Mouse (Mus musculus): ENCODE data around the gene Unc119b. TPM values are rescaled to one million over a fixed set of nuclear protein-coding genes. Genes with fewer than 3 reads are reported as not detected.
"Not testable (repeated sequence)": the region's sequence is repeated elsewhere in the genome, so short reads cannot be mapped to it uniquely, and the experiment has no call there.

The Unc119b gene
- polyA plus RNA-seq, 1 experiment from 2014 or later: 44.8 TPM

DNA sequence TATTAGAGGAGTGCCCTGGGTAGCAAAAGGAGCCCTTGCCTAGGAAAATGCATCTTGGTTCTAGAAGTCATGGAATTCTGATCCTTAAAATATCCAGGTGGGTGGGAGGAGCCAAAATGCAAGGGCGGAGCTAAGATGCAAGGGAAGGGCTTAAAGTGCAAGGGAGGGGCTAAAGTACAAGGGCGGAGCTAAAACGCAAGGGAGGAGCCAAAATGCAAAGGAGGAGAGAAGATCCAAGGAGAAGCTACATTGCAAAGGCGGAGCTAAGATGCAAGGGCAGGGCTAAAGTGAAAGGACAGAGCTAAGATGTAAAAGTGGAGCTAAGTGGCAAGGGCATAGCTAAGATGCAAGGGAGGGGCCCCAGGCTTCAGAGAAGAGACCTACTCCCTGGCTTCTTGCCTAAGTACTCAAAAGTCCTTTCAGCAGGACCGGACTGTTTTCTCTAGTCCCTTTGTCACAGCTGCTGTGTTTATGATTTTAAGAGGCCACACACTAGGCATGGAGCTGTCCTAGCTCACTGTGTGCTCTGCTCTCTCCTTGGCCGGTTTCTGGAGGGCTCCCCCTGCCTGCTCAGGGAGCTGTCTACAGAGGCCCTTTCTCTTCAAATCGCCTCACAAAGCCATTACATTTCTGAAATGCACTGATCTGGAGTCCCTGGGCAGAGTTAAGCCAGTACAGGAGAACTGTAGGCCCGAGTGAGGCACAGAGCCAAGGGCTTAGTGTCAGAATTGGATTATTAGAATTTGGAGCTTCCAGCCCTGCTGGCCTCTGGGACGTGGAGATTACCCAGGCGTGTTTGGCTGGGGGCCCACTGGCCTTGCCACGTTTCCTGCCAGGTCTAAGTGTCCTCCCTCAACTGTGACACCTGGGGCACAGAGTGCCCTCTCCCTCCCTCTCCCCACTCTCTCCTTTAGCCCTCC is 31.4 kb upstream of the Unc119b start:
- ATAC-seq: 0 out of 2 replicates have a peak, but pooled peaks have one; percentile 10
- Histone ChIP-seq H3K27ac (no peak overlapping the region; the same call in 1 of the 2 replicates), H3K4me3 (no peak overlapping the region), H3K9ac (no peak overlapping the region), H3K36me3 (ENCODE audit: poor library complexity, severe bottlenecking) (no peaks in the 10 kb centered on the region), H3K4me2 (no peak overlapping the region), H3K9me3 (replicated peaks) (no peaks in the 10 kb centered on the region), H3K4me1 (no peaks in the 10 kb centered on the region), H3K27me3 (no peaks in the 10 kb centered on the region)
- WGBS: 47% methylated on average over 11 of the region's 11 CpGs

GRCm38 (mm10) chr5:115165351-115165750 is 30.6 kb upstream of the Unc119b start:
- Histone ChIP-seq H3K9ac (no peak overlapping the region), H3K27ac (no peak overlapping the region), H3K4me3 (no peak overlapping the region), H3K9me3 (replicated peaks) (no peaks in the 10 kb centered on the region), H3K4me2 (no peak overlapping the region), H3K4me1 (no peaks in the 10 kb centered on the region), H3K36me3 (ENCODE audit: poor library complexity, severe bottlenecking) (no peaks in the 10 kb centered on the region), H3K27me3 (no peaks in the 10 kb centered on the region)
- no peak for ATAC-seq
- WGBS: 54% methylated on average over 9 of the region's 9 CpGs

- not testable (repeated sequence) for H3K27ac ChIP-seq; H3K4me1 ChIP-seq; H3K4me2 ChIP-seq; ATAC-seq; H3K36me3 ChIP-seq (ENCODE audit: poor library complexity, severe bottlenecking); H3K4me3 ChIP-seq; H3K9me3 ChIP-seq (replicated peaks); H3K27me3 ChIP-seq; H3K9ac ChIP-seq
- WGBS: 79% methylated on average over 4 of the region's 4 CpGs
Observed at GRCm38 (mm10) chr5:115164446-115164845, 29.7 kb upstream of the Unc119b start.

DNA sequence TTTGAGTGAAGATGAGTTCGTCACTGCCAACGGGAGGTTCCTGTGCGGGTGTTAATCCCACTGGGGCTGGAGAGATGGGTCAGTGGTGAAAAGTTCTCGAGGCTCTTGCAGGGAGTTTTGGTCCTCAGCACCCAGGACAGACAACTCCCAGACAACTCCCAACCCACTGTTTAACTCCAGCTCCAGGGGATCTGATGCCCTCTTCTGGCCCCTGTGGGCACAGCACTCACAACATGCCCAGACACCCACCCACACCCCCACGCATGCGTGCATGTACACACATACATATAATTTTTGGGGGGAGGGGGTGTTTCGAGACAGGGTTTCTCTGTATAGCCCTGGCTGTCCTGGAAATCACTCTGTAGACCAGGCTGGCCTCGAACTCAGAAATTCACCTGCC is 28.8 kb upstream of the Unc119b start:
- H3K27ac ChIP-seq: no peak overlapping the region
- H3K4me1 ChIP-seq: peaks cover 7% of the 10 kb centered on the region
- WGBS: 37% methylated on average over 8 of the region's 8 CpGs
- ATAC-seq: no peak
- no peaks in the 10 kb centered on the region for H3K36me3 ChIP-seq (ENCODE audit: poor library complexity, severe bottlenecking)
- H3K9ac ChIP-seq: no peak overlapping the region
- no peak overlapping the region for H3K4me2 ChIP-seq
- H3K9me3 ChIP-seq (replicated peaks): no peaks in the 10 kb centered on the region
- no peaks in the 10 kb centered on the region for H3K27me3 ChIP-seq
- H3K4me3 ChIP-seq: no peak overlapping the region

GRCm38 (mm10) chr5:115161940-115162279 is 27.1 kb upstream of the Unc119b start:
- H3K9ac ChIP-seq; H3K27ac ChIP-seq; H3K27me3 ChIP-seq; H3K4me3 ChIP-seq; H3K4me2 ChIP-seq; H3K36me3 ChIP-seq (ENCODE audit: poor library complexity, severe bottlenecking); H3K9me3 ChIP-seq (replicated peaks); ATAC-seq: not testable (repeated sequence)
- WGBS: 100% methylated on average over 1 of the region's 1 CpGs
- H3K4me1 ChIP-seq: peaks cover 13% of the 10 kb centered on the region

- H3K4me1 ChIP-seq: peaks cover 19% of the 10 kb centered on the region
- H3K27me3 ChIP-seq: no peaks in the 10 kb centered on the region
- H3K9me3 ChIP-seq (replicated peaks): no peaks in the 10 kb centered on the region
- no peaks in the 10 kb centered on the region for H3K36me3 ChIP-seq (ENCODE audit: poor library complexity, severe bottlenecking)
- H3K4me3 ChIP-seq: no peak overlapping the region
- ATAC-seq: no peak
- H3K27ac ChIP-seq: no peak overlapping the region
- H3K4me2 ChIP-seq: no peak overlapping the region
- H3K9ac ChIP-seq: no peak overlapping the region
- WGBS: 52% methylated on average over 13 of the region's 13 CpGs
Observed at GRCm38 (mm10) chr5:115161064-115161939, 26.5 kb upstream of the Unc119b start.

DNA sequence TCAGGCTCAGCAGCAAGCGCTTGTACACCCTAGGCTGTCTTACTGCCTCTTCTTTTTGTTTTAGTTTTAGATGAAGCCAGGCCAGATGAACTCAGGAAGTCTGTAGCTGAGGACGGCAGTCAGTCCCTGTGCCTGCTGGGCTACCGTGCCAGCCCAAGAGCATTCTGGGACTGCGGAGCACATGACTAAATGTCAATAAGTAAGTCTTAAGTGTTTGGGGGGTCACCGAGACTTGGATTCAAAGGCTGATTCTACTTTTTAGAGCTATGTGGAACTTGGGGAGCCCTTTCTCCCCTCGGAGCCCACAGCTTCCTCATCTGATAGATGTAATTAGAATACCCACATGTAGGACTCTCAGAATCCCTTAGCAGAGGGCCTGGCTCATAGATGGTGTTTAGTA is 25.9 kb upstream of the Unc119b start:
- Histone ChIP-seq H3K27ac (no peak overlapping the region), H3K4me3 (no peak overlapping the region), H3K9ac (no peak overlapping the region), H3K4me1 (peaks cover 25% of the 10 kb centered on the region), H3K36me3 (ENCODE audit: poor library complexity, severe bottlenecking) (no peaks in the 10 kb centered on the region), H3K27me3 (no peaks in the 10 kb centered on the region), H3K4me2 (no peak overlapping the region), H3K9me3 (replicated peaks) (no peaks in the 10 kb centered on the region)
- no peak for ATAC-seq
- 85% methylated on average over 6 of the region's 6 CpGs for WGBS

- 24% methylated on average over 12 of the region's 12 CpGs for WGBS
- no peak for ATAC-seq
- peak overlapping the region; percentile 97 for H3K27ac ChIP-seq
- peak overlapping the region; percentile 96 for H3K9ac ChIP-seq
- H3K9me3 ChIP-seq (replicated peaks): no peaks in the 10 kb centered on the region
- no peaks in the 10 kb centered on the region for H3K27me3 ChIP-seq
- peaks cover 40% of the 10 kb centered on the region for H3K4me1 ChIP-seq
- peak overlapping the region; percentile 94 for H3K4me2 ChIP-seq
- peak overlapping the region; percentile 95 for H3K4me3 ChIP-seq
- H3K36me3 ChIP-seq (ENCODE audit: poor library complexity, severe bottlenecking): no peaks in the 10 kb centered on the region
Observed at GRCm38 (mm10) chr5:115159165-115159564, 24.4 kb upstream of the Unc119b start.

DNA sequence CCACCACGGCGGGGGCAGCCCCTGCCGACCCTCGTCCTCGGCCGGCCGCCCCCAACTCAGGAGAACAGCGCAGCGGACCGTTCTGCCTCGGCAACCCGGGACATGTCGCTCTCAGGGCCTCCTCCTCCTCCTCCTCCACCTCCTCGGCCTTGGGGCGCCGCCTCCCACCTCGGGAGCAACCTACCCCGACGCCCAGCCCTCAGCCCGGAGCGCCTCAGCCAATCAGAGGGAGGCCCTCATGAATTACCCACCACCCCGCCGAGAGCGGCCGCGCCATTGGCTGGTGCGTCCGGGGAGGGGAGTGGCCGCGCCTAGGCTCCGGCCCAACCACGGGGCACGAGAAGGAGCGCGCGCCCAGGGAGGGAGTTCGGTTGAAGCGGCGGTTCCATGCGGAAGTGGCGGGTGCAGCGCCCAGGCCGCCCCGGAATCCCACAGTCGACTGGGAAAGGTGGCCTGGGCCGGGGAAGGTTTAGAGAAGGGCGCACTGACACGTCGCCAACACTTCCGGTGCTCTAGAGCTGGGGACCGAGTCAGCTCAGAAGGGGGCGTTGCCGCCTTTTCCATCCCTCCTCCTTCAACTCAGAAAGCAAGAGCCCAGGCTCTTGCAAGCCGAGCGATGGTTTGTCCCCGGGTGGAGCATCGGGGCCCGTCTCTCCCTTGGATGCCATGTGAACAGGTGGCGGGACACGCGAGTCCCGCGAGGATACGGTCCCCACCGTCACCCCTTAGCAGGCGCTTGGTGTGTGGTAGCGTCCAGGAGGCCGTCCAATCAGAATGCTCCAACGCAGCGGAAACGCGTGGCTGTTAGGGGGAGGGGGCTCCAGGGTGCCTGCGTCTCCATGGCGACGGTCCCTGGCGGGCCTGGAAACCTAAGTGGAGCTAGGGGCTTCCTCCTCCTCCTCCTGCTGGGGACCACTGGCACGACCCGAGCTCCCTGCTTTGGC is 23.5 kb upstream of the Unc119b start, which contains the start of gene Mlec:
Mlec (minus strand) TSS at position 140 of the 944 bp plus-strand sequence.
- H3K27ac ChIP-seq: peak within 1 kb of the TSS; percentile 97

DNA sequence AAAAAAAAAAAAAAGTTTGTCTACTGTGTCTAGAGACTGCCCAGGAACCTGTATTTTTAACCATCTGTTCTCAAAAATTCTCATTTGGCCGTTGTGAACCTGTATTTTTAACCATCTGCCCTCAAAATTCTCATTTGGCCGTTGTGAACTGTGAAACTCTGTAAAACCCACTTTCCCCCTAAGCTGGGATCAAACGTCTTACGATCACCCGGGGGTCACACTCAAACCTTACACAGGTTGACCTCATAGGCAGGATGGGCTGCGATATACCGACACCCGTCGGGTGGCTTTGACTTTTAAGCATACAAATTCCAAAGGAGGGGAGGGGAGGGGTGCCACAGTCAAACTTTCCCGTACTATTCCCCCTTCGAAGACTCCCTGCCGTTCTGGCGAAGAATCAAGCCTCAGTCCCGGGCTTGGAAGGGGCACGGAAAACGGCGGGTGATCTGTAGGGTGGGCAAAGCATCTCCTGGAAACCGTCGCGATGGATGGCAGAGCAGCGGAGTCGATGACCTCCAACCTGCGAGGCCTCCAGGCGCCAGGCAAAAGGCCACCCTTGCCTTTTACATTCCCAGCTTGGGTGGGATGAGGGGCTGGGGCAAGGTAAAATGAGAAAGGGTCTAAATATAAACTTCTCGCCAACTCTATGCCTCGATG is 22.3 kb upstream of the Unc119b start:
- ATAC-seq: no peak
- H3K27me3 ChIP-seq: no peaks in the 10 kb centered on the region
- peak overlapping the region; percentile 96 for H3K9ac ChIP-seq
- no peaks in the 10 kb centered on the region for H3K9me3 ChIP-seq (replicated peaks)
- H3K4me2 ChIP-seq: peak overlapping the region; percentile 94
- H3K27ac ChIP-seq: peak overlapping the region; percentile 97; the same call in 1 of the 2 replicates
- peak overlapping the region; percentile 95 for H3K4me3 ChIP-seq
- WGBS: 3% methylated on average over 26 of the region's 26 CpGs
- 0 out of 2 replicates have a peak, but pooled peaks cover 3% of the 10 kb centered on the region for H3K36me3 ChIP-seq (ENCODE audit: poor library complexity, severe bottlenecking)
- H3K4me1 ChIP-seq: peaks cover 50% of the 10 kb centered on the region

More for the DNA sequence above, 23.5 kb upstream of the Unc119b start, which contains the start of gene Mlec:
- WGBS: 0% methylated on average over 74 of the region's 78 CpGs
- H3K4me2 ChIP-seq: peak within 1 kb of the TSS; percentile 94
- no peaks in the 10 kb centered on the region for H3K9me3 ChIP-seq (replicated peaks)
- no peaks in the 10 kb centered on the region for H3K27me3 ChIP-seq
- H3K9ac ChIP-seq: peak within 1 kb of the TSS; percentile 96
- H3K4me3 ChIP-seq: peak within 1 kb of the TSS; percentile 95
- peaks cover 46% of the 10 kb centered on the region for H3K4me1 ChIP-seq
- H3K36me3 ChIP-seq (ENCODE audit: poor library complexity, severe bottlenecking): 0 out of 2 replicates have a peak, but pooled peaks cover under 1% of the 10 kb centered on the region
- ATAC-seq: peak; percentile 98

GRCm38 (mm10) chr5:115156401-115156800 is 21.6 kb upstream of the Unc119b start:
- Histone ChIP-seq H3K4me2 (peak overlapping the region; percentile 94), H3K9me3 (replicated peaks) (no peaks in the 10 kb centered on the region), H3K4me1 (peaks cover 50% of the 10 kb centered on the region), H3K9ac (peak overlapping the region; percentile 38), H3K36me3 (ENCODE audit: poor library complexity, severe bottlenecking) (peaks cover 6% of the 10 kb centered on the region; the same call in 1 of the 2 replicates), H3K27ac (no peak overlapping the region), H3K4me3 (peak overlapping the region; percentile 95), H3K27me3 (no peaks in the 10 kb centered on the region)
- 70% methylated on average over 7 of the region's 7 CpGs for WGBS
- no peak for ATAC-seq
